Mouse (Mus musculus): ENCODE data around the gene Polr3g. TPM values are rescaled to one million over a fixed set of nuclear protein-coding genes. Genes with fewer than 3 reads are reported as not detected.
A peak's percentile ranks its signal among the peaks of the same experiment; 100 is the strongest.
"Not testable (repeated sequence)": the region's sequence is repeated elsewhere in the genome, so short reads cannot be mapped to it uniquely, and the experiment has no call there.

The Polr3g gene
- 1 to 10 TPM; 3.2 to 6.2 (median 5.1) TPM for total RNA-seq (2022)

- peak; percentile 93 to 94 for DNase-seq (ENCODE audit: low spot score in 2 of 2)
Observed at GRCm38 (mm10) chr13:81710775-81711545, at the start of gene Polr3g, which contains the start of gene Mblac2. Gene Polr3g (minus strand): TSS chr13:81711013. Gene Mblac2 (plus strand): TSS chr13:81711341.

- no peak for DNase-seq (ENCODE audit: low spot score in 2 of 2)
Observed at GRCm38 (mm10) chr13:81760379-81760778, 49.6 kb upstream of the Polr3g start.

- DNase-seq (ENCODE audit: low spot score in 2 of 2): no peak
Observed at GRCm38 (mm10) chr13:81757058-81757660, 46.3 kb upstream of the Polr3g start.

- no peak for DNase-seq (ENCODE audit: low spot score in 2 of 2)
Observed at GRCm38 (mm10) chr13:81755324-81755723, 44.5 kb upstream of the Polr3g start.

- DNase-seq (ENCODE audit: low spot score in 2 of 2): no peak
Observed at GRCm38 (mm10) chr13:81754878-81755277, 44.1 kb upstream of the Polr3g start.

GRCm38 (mm10) chr13:81744092-81744396 lies 33.2 kb upstream of the Polr3g start:
- DNase-seq (ENCODE audit: low spot score in 2 of 2): no peak

GRCm38 (mm10) chr13:81743391-81744091 lies 32.7 kb upstream of the Polr3g start:
- DNase-seq (ENCODE audit: low spot score in 2 of 2): no peak

GRCm38 (mm10) chr13:81740898-81741297 lies 30.1 kb upstream of the Polr3g start:
- DNase-seq (ENCODE audit: low spot score in 2 of 2): no peak

GRCm38 (mm10) chr13:81736606-81737005 lies 25.8 kb upstream of the Polr3g start:
- no peak for DNase-seq (ENCODE audit: low spot score in 2 of 2)

GRCm38 (mm10) chr13:81730362-81730761 lies 19.5 kb upstream of the Polr3g start:
- no peak for DNase-seq (ENCODE audit: low spot score in 2 of 2)

- no peak for DNase-seq (ENCODE audit: low spot score in 2 of 2)
Observed at GRCm38 (mm10) chr13:81729102-81729501, 18.3 kb upstream of the Polr3g start.

- DNase-seq (ENCODE audit: low spot score in 2 of 2): not testable (repeated sequence)
Observed at GRCm38 (mm10) chr13:81728141-81728540, 17.3 kb upstream of the Polr3g start.

GRCm38 (mm10) chr13:81713896-81714295 lies 3.1 kb upstream of the Polr3g start:
- DNase-seq (ENCODE audit: low spot score in 2 of 2): no peak

- peak; percentile 22 to 36 for DNase-seq (ENCODE audit: low spot score in 2 of 2)
Observed at GRCm38 (mm10) chr13:81711546-81712371, 946 bp upstream of the Polr3g start.

GRCm38 (mm10) chr13:81710266-81710665 lies 547 bp downstream of the Polr3g start:
- DNase-seq (ENCODE audit: low spot score in 2 of 2): no peak

- no peak for DNase-seq (ENCODE audit: low spot score in 2 of 2)
Observed at GRCm38 (mm10) chr13:81709805-81710204, 1.0 kb downstream of the Polr3g start.

- DNase-seq (ENCODE audit: low spot score in 2 of 2): no peak
Observed at GRCm38 (mm10) chr13:81706311-81706710, 4.5 kb downstream of the Polr3g start.

- no peak for DNase-seq (ENCODE audit: low spot score in 2 of 2)
Observed at GRCm38 (mm10) chr13:81703621-81704020, 7.2 kb downstream of the Polr3g start.

GRCm38 (mm10) chr13:81703148-81703547 lies 7.7 kb downstream of the Polr3g start:
- DNase-seq (ENCODE audit: low spot score in 2 of 2): no peak

GRCm38 (mm10) chr13:81694446-81694845 lies 16.4 kb downstream of the Polr3g start:
- no peak for DNase-seq (ENCODE audit: low spot score in 2 of 2)

GRCm38 (mm10) chr13:81691606-81692005 lies 19.2 kb downstream of the Polr3g start:
- peak in 1 of 2 experiments; percentile 22 for DNase-seq (ENCODE audit: low spot score in 2 of 2)
